Mouse (Mus musculus): ENCODE data around the gene Aacs.

Aacs gene

DNA sequence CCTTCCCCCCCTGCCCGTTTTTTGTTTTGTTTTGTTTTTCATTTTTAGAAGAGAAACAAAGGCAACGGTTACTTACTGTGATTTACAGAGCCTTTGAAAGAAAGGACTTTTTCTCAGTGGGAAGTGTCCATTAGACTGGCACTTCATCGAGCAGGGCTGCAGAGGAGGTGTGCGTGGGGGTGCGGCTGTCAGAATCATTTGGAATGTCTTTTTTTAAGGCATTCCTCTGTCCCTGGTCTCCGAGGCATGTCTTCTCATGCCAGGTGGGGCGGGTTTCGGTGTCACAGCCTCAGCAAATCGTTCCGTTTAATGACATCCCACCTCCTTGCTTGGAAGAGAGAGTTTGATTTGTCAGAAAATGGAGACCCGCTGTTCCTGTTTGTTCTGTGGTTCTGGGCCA, 29.1 kb downstream of the Aacs start:
- TF ChIP-seq NANOG (IDR thresholded peaks at IDR 0.05; ENCODE audit: borderline replicate concordance, low read length) = no peak
- no peak for TF ChIP-seq CTCF (conservative IDR thresholded peaks at IDR 0.05; ENCODE audit: low read length)
- TF ChIP-seq POU5F1 (IDR thresholded peaks at IDR 0.05; ENCODE audit: borderline replicate concordance, low read length) = no peak
- H3K36me3 ChIP-seq (ENCODE audit: insufficient read depth, low read length) = peaks cover 25% of the 10 kb centered on the region
- H3K4me3 ChIP-seq (replicated peaks; ENCODE audit: low read length) = no peak overlapping the region
- no peaks in the 10 kb centered on the region for H3K27me3 ChIP-seq (ENCODE audit: insufficient read depth, low read length)
- peaks cover 64% of the 10 kb centered on the region for H3K4me1 ChIP-seq (replicated peaks; ENCODE audit: low read depth, low read length)
- no peaks in the 10 kb centered on the region for H3K9me3 ChIP-seq (ENCODE audit: low read length)

DNA sequence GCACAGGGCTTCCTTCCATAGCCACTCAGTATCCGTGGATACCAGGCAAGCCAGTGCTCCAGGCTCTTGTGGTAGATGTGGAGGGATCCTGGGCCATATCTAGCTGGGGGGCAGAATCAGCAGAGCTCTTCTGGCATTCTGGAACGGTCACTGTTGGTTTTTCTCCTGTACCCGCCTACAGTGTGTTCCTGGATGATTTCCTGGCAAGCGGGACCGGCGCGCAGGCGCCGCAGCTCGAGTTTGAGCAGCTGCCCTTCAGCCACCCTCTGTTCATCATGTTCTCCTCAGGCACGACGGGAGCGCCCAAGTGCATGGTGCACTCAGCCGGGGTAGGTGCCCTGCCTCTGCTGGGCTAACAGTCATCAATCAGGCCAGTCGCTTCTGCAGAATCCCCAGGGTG, 30.4 kb downstream of the Aacs start:
- TF ChIP-seq POU5F1 (IDR thresholded peaks at IDR 0.05; ENCODE audit: borderline replicate concordance, low read length) (no peak), NANOG (IDR thresholded peaks at IDR 0.05; ENCODE audit: borderline replicate concordance, low read length) (no peak), CTCF (conservative IDR thresholded peaks at IDR 0.05; ENCODE audit: low read length) (no peak)
- no peak overlapping the region for H3K4me3 ChIP-seq (replicated peaks; ENCODE audit: low read length)

DNA sequence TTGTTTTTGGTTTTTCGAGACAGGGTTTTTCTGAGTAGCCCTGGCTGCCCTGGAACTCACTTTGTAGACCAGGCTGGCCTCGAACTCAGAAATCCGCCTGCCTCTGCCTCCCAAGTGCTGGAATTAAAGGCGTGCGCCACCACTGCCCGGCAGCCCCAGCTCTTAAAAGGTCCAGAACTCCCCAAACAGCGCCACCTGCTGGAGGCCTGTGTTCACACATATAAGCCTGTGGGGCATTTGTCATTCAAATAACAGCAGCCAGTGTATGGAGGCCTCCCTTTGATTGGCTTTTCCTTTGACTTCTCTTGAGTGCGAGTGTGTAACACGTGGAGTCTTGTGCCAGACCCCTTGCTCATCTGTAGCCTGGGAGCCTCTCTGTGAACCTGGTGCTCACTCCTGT, 32.0 kb downstream of the Aacs start:
- TF ChIP-seq POU5F1 (IDR thresholded peaks at IDR 0.05; ENCODE audit: borderline replicate concordance, low read length) (no peak), CTCF (conservative IDR thresholded peaks at IDR 0.05; ENCODE audit: low read length) (peak; percentile 28)
- no peak overlapping the region for H3K4me3 ChIP-seq (replicated peaks; ENCODE audit: low read length)
- peaks cover 52% of the 10 kb centered on the region for H3K4me1 ChIP-seq (replicated peaks; ENCODE audit: low read depth, low read length)
- H3K9me3 ChIP-seq (ENCODE audit: low read length) = no peaks in the 10 kb centered on the region
- H3K27me3 ChIP-seq (ENCODE audit: insufficient read depth, low read length) = no peaks in the 10 kb centered on the region
- H3K36me3 ChIP-seq (ENCODE audit: insufficient read depth, low read length) = peaks cover 44% of the 10 kb centered on the region

More for the DNA sequence above, 30.4 kb downstream of the Aacs start:
- no peaks in the 10 kb centered on the region for H3K9me3 ChIP-seq (ENCODE audit: low read length)
- no peaks in the 10 kb centered on the region for H3K27me3 ChIP-seq (ENCODE audit: insufficient read depth, low read length)
- H3K4me1 ChIP-seq (replicated peaks; ENCODE audit: low read depth, low read length) = peaks cover 60% of the 10 kb centered on the region
- H3K36me3 ChIP-seq (ENCODE audit: insufficient read depth, low read length) = peaks cover 31% of the 10 kb centered on the region

DNA sequence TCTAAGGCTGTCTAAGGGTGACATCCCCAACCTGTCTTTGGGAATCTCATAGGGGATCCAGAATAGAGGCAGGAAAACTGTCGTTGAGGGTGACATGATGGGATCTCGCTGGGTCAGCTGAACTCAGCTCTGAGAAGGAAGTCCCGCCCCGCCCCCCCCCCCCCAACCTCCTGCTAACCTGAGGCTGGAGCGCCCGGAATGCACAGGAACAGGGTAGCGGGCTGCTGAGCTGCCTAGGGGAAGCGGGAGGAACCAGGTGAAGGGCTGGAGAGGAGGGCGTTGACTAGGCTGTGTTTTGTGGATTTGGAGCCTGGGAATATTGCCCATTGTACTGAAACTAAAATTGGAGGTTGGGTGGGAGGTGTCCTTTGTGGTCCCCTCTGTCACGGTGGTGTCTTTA, 32.4 kb downstream of the Aacs start:
- Histone ChIP-seq H3K4me3 (replicated peaks; ENCODE audit: low read length) (no peak overlapping the region), H3K4me1 (replicated peaks; ENCODE audit: low read depth, low read length) (peaks cover 56% of the 10 kb centered on the region), H3K9me3 (ENCODE audit: low read length) (no peaks in the 10 kb centered on the region), H3K27me3 (ENCODE audit: insufficient read depth, low read length) (no peaks in the 10 kb centered on the region), H3K36me3 (ENCODE audit: insufficient read depth, low read length) (peaks cover 46% of the 10 kb centered on the region)
- TF ChIP-seq NANOG (IDR thresholded peaks at IDR 0.05; ENCODE audit: borderline replicate concordance, low read length) (no peak), CTCF (conservative IDR thresholded peaks at IDR 0.05; ENCODE audit: low read length) (no peak), POU5F1 (IDR thresholded peaks at IDR 0.05; ENCODE audit: borderline replicate concordance, low read length) (no peak)

DNA sequence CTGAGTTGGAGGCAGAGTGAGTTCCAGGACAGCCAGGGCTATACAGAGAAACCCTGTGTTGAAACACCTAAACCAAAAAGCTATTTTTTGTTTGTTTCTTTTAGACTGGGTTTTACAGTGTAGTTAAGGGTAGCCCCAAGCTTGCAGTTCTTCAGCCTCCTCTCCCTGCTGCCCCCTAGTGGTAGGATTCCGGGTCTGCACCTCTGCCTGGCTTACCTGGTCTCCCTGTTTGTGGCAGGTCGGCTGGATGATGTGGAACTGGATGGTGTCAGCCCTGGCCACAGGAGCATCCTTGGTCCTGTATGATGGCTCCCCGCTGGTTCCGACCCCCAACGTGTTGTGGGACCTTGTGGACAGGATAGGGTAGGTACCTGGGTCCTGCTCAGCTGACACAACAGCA, 33.9 kb downstream of the Aacs start:
- Histone ChIP-seq H3K9me3 (ENCODE audit: low read length) (no peaks in the 10 kb centered on the region), H3K36me3 (ENCODE audit: insufficient read depth, low read length) (peaks cover 44% of the 10 kb centered on the region), H3K4me1 (replicated peaks; ENCODE audit: low read depth, low read length) (peaks cover 53% of the 10 kb centered on the region), H3K4me3 (replicated peaks; ENCODE audit: low read length) (no peak overlapping the region), H3K27me3 (ENCODE audit: insufficient read depth, low read length) (no peaks in the 10 kb centered on the region)
- TF ChIP-seq NANOG (IDR thresholded peaks at IDR 0.05; ENCODE audit: borderline replicate concordance, low read length) (no peak), CTCF (conservative IDR thresholded peaks at IDR 0.05; ENCODE audit: low read length) (peak; percentile 88), POU5F1 (IDR thresholded peaks at IDR 0.05; ENCODE audit: borderline replicate concordance, low read length) (no peak)

DNA sequence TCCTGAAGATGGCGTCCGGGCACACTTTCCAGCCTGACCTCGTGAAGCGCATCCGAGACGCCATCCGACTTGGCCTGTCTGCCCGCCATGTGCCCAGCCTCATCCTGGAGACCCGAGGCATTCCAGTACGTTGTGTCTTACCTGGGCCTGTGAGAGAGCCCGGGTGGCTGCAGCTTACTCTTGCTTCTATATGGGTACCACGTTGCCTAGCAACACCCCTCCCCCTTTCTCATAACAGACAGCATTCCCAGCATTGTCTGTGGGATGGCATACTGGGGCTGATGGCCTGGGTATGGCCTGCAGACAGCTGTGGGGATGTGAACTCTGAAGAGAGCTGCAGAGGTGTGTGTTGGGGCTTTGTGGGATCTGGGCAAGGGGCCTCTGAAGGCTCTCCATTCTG, 39.4 kb downstream of the Aacs start:
- Histone ChIP-seq H3K27me3 (ENCODE audit: insufficient read depth, low read length) (no peaks in the 10 kb centered on the region), H3K36me3 (ENCODE audit: insufficient read depth, low read length) (peaks cover 74% of the 10 kb centered on the region), H3K4me1 (replicated peaks; ENCODE audit: low read depth, low read length) (peaks cover 49% of the 10 kb centered on the region), H3K4me3 (replicated peaks; ENCODE audit: low read length) (no peak overlapping the region), H3K9me3 (ENCODE audit: low read length) (no peaks in the 10 kb centered on the region)
- TF ChIP-seq NANOG (IDR thresholded peaks at IDR 0.05; ENCODE audit: borderline replicate concordance, low read length) = no peak
- TF ChIP-seq CTCF (conservative IDR thresholded peaks at IDR 0.05; ENCODE audit: low read length) = no peak

DNA sequence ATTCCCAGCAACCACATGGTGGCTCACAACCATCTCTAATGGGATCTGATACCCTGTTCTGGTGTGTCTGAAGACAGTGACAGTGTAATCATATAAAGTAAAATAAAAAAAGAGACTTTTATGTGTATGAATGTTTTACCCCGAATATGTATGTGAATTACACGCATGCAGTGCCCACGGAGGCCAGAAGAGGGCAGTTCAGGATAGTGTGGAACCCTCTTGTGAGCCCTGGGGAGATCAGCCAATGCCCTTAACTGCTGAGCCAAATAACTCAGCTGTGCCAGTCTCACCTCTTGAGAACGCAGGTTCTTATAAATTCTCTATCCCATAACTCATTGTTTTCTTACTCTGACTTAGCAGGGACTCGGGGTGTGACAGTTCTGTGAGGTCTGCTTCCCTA, 43.0 kb downstream of the Aacs start:
- H3K27me3 ChIP-seq (ENCODE audit: insufficient read depth, low read length) = no peaks in the 10 kb centered on the region
- H3K9me3 ChIP-seq (ENCODE audit: low read length) = no peaks in the 10 kb centered on the region
- TF ChIP-seq NANOG (IDR thresholded peaks at IDR 0.05; ENCODE audit: borderline replicate concordance, low read length) = no peak
- TF ChIP-seq CTCF (conservative IDR thresholded peaks at IDR 0.05; ENCODE audit: low read length) = peak; percentile 75
- peaks cover 70% of the 10 kb centered on the region for H3K4me1 ChIP-seq (replicated peaks; ENCODE audit: low read depth, low read length)
- no peak overlapping the region for H3K4me3 ChIP-seq (replicated peaks; ENCODE audit: low read length)
- H3K36me3 ChIP-seq (ENCODE audit: insufficient read depth, low read length) = peaks cover 42% of the 10 kb centered on the region

DNA sequence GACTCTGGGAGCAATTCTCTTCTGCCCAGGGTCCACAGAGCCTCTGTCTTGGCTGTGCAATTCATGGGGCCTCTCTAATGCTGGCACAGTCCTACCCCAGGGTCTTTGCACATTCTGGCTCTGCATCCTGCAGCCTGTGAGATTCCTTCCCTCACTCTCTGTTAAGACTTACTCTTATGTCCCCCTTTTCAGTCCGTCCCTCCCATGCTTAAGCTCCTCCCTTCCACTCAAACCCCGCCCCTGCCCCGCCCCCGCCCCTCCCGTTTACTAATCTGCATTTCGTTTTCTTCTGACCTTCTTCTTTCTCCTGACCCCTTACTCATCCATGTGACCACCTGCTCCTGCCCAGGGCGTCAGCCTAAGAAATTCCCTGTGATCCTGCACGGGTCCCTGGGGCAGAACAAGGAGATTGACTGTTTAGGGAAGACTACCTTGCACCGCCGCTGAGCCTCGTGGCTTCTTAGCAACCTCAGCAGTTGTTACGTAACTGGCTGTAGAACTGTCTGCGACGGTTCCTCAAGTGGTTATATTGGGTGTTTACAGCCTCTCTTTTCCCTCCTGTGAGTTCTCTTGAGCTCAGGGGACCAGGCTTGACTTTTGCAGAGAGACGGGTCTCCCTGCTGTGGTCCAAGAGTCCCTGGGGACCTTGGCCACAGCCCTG, 45.4 kb downstream of the Aacs start:
- peaks cover 79% of the 10 kb centered on the region for H3K4me1 ChIP-seq (replicated peaks; ENCODE audit: low read depth, low read length)
- no peaks in the 10 kb centered on the region for H3K27me3 ChIP-seq (ENCODE audit: insufficient read depth, low read length)
- TF ChIP-seq POU5F1 (IDR thresholded peaks at IDR 0.05; ENCODE audit: borderline replicate concordance, low read length) (no peak), CTCF (conservative IDR thresholded peaks at IDR 0.05; ENCODE audit: low read length) (no peak), NANOG (IDR thresholded peaks at IDR 0.05; ENCODE audit: borderline replicate concordance, low read length) (no peak)
- H3K9me3 ChIP-seq (ENCODE audit: low read length) = no peaks in the 10 kb centered on the region
- H3K4me3 ChIP-seq (replicated peaks; ENCODE audit: low read length) = peak overlapping the region; percentile 63
- H3K36me3 ChIP-seq (ENCODE audit: insufficient read depth, low read length) = peaks cover 19% of the 10 kb centered on the region

DNA sequence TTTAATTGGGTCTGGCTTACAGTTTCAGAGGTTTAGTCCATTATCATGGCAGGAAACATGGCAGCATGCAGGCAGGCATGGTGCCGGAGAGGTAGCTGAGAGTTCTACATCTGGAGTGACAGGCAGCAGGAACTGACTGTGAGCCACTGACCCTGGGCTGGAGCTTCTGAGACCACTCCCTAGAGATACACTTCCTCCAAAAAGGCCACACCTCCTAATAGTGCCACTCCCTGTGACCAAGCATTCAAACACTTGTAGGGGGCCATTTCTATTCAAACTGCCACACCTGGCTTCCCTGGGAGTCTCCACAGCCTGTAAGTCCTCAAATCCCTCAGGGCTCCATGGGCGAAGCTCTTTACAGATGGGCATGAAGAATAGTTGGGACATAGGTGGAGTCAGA, 47.7 kb downstream of the Aacs start:
- H3K4me3 ChIP-seq (replicated peaks; ENCODE audit: low read length) = peak overlapping the region; percentile 23; the same call in 1 of the 2 replicates
- TF ChIP-seq POU5F1 (IDR thresholded peaks at IDR 0.05; ENCODE audit: borderline replicate concordance, low read length) (no peak), CTCF (conservative IDR thresholded peaks at IDR 0.05; ENCODE audit: low read length) (no peak), NANOG (IDR thresholded peaks at IDR 0.05; ENCODE audit: borderline replicate concordance, low read length) (no peak)
- H3K36me3 ChIP-seq (ENCODE audit: insufficient read depth, low read length) = no peaks in the 10 kb centered on the region; the same call in 1 of the 2 replicates
- peaks cover 8% of the 10 kb centered on the region for H3K27me3 ChIP-seq (ENCODE audit: insufficient read depth, low read length)
- H3K9me3 ChIP-seq (ENCODE audit: low read length) = no peaks in the 10 kb centered on the region
- H3K4me1 ChIP-seq (replicated peaks; ENCODE audit: low read depth, low read length) = peaks cover 65% of the 10 kb centered on the region
